ENCODE assay signal across 9 mouse cellular contexts in the genomic region with DNA sequence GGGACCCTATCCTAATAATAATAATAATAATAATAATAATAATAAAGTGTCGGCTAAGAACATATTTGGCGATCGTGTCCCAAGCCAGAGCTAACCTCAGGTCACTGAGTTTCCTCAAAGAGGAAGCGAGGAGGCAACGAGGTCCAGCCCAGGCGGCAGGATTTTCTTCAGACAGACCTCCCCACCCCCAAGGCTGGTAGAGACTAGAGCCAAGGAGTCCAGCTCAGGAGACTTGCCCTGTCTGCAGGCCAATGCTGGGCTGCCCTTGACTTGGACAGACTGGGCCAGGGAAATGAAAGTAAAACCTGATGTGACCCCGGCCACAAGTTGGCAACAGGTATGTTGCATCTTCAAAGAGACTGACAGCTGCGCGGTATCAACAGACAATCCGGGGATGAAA. TPM values are rescaled to one million over a fixed set of nuclear protein-coding genes. Genes with fewer than 3 reads are reported as not detected.
DNase-seq lines count a peak whose midpoint lies in the region; ATAC-seq and TF ChIP-seq lines count a peak whose summit lies in the region.
"Had no signal": no experiment of that assay in that cellular context is flagged by ENCODE, and none has a peak within 500 bp of the region (broad histone marks: within the 10 kb centered on the region; RNA-seq: fewer than 3 reads in every experiment).

No protein-coding gene starts in this region.

- ATAC-seq in forebrain, embryonic 15.5 days (replicated peaks) = no peak
- no peak for ATAC-seq in kidney, embryonic 15.5 days (replicated peaks; ENCODE audit: low FRiP score)
- no peak for ATAC-seq in intestine, postnatal 0 days

- H3K9ac ChIP-seq in forebrain, embryonic 15.5 days (replicated peaks) = no peak overlapping the region
- H3K9ac ChIP-seq in kidney, embryonic 15.5 days = no peak overlapping the region
- H3K9ac ChIP-seq in intestine, postnatal 0 days (ENCODE audit: low read depth, low read length) = no peak overlapping the region

- H3K4me3 ChIP-seq in forebrain, embryonic 10.5 days = peak overlapping the region; percentile 29; the same call in 1 of the 2 replicates
- no peak overlapping the region for H3K4me3 ChIP-seq in forebrain, embryonic 15.5 days
- H3K4me3 ChIP-seq in kidney, embryonic 15.5 days (replicated peaks) = peak overlapping the region; percentile 50
- H3K4me3 ChIP-seq in intestine, postnatal 0 days (ENCODE audit: low read depth, low read length) = peak overlapping the region; percentile 53; the same call in 1 of the 2 replicates

- no peak for DNase-seq in forebrain, embryonic 10.5 days (ENCODE audit: extremely low spot score, low spot score)
- DNase-seq in kidney, adult 9 months = no peak
- DNase-seq in A20 (ENCODE audit: low read depth, low spot score) = peak; percentile 58
- DNase-seq in left cerebral cortex, adult 8-10 months (ENCODE audit: low spot score in 2 of 2) = no peak
- DNase-seq in adrenal gland, postnatal 4 days (ENCODE audit: low spot score in 2 of 2) = no peak

- no peaks in the 10 kb centered on the region for H3K36me3 ChIP-seq in forebrain, embryonic 10.5 days (replicated peaks)
- no peaks in the 10 kb centered on the region for H3K36me3 ChIP-seq in forebrain, embryonic 15.5 days
- H3K36me3 ChIP-seq in kidney, embryonic 15.5 days = no peaks in the 10 kb centered on the region
- H3K36me3 ChIP-seq in intestine, postnatal 0 days (ENCODE audit: control insufficient read depth, insufficient read depth) = no peaks in the 10 kb centered on the region

- no peak overlapping the region for H3K27ac ChIP-seq in forebrain, embryonic 10.5 days
- no peak overlapping the region for H3K27ac ChIP-seq in forebrain, embryonic 15.5 days (replicated peaks)
- no peak overlapping the region for H3K27ac ChIP-seq in kidney, embryonic 15.5 days
- no peak overlapping the region for H3K27ac ChIP-seq in intestine, postnatal 0 days (ENCODE audit: low read depth, low read length)

- no peak overlapping the region for H3K4me2 ChIP-seq in forebrain, embryonic 15.5 days (replicated peaks)
- peak overlapping the region; percentile 90 for H3K4me2 ChIP-seq in kidney, embryonic 15.5 days
- peak overlapping the region; percentile 96 for H3K4me2 ChIP-seq in intestine, postnatal 0 days (replicated peaks; ENCODE audit: low read depth)

- H3K4me1 ChIP-seq in forebrain, embryonic 10.5 days = peaks cover 48% of the 10 kb centered on the region
- peaks cover 38% of the 10 kb centered on the region for H3K4me1 ChIP-seq in forebrain, embryonic 15.5 days
- H3K4me1 ChIP-seq in kidney, embryonic 15.5 days = peaks cover 48% of the 10 kb centered on the region
- H3K4me1 ChIP-seq in intestine, postnatal 0 days (replicated peaks; ENCODE audit: control insufficient read depth, insufficient read depth, low read length) = peaks cover 22% of the 10 kb centered on the region; the same call in 1 of the 2 replicates

- no peaks in the 10 kb centered on the region for H3K9me3 ChIP-seq in forebrain, embryonic 10.5 days
- no peaks in the 10 kb centered on the region for H3K9me3 ChIP-seq in forebrain, embryonic 15.5 days
- H3K9me3 ChIP-seq in kidney, embryonic 15.5 days (replicated peaks) = no peaks in the 10 kb centered on the region
- H3K9me3 ChIP-seq in intestine, postnatal 0 days (ENCODE audit: control insufficient read depth) = no peaks in the 10 kb centered on the region

- no peak for TF ChIP-seq CTCF in intestine, postnatal 0 days (IDR thresholded peaks at IDR 0.05; ENCODE audit: low read depth)

- H3K27me3 ChIP-seq in forebrain, embryonic 10.5 days (ENCODE audit: poor library complexity, severe bottlenecking) = peaks cover 90% of the 10 kb centered on the region
- peaks cover 48% of the 10 kb centered on the region for H3K27me3 ChIP-seq in forebrain, embryonic 15.5 days
- peaks cover 66% of the 10 kb centered on the region for H3K27me3 ChIP-seq in kidney, embryonic 15.5 days
- peaks cover 16% of the 10 kb centered on the region; the same call in 1 of the 2 replicates for H3K27me3 ChIP-seq in intestine, postnatal 0 days (replicated peaks; ENCODE audit: control insufficient read depth, insufficient read depth, low read length)

- WGBS in forebrain, embryonic 10.5 days = 64% methylated on average over 10 of the region's 10 CpGs
- WGBS in forebrain, embryonic 15.5 days = 63% methylated on average over 10 of the region's 10 CpGs
- 62% methylated on average over 10 of the region's 10 CpGs for WGBS in kidney, embryonic 15.5 days
- 76% methylated on average over 10 of the region's 10 CpGs for WGBS in intestine, postnatal 0 days

RNA-seq across cellular contexts. Expression of a gene that starts 2.0 kb away (rescaled TPM):
- polyA plus RNA-seq in forebrain, embryonic 10.5 days (2016; fragmentation: Nextera tagmentation; extraction: Ambion mirVana) = 4.1 and 5.2 TPM in 2 replicates
- 3.7 and 5.3 TPM in 2 replicates for polyA plus RNA-seq in forebrain, embryonic 15.5 days (2015; fragmentation: Nextera tagmentation; extraction: Ambion mirVana)
- polyA plus RNA-seq in kidney, embryonic 15.5 days (2015; fragmentation: Nextera tagmentation; extraction: Ambion mirVana) = 9.9 and 12.5 TPM in 2 replicates
- 3.2 and 3.3 TPM in 2 replicates for polyA plus RNA-seq in intestine, postnatal 0 days (2015; fragmentation: Nextera tagmentation; extraction: Ambion mirVana)
- 1 to 10 TPM; 1.8 to 3.1 (median 2.5) TPM for total RNA-seq in left cerebral cortex, adult 8-10 months (2022)
- total RNA-seq in adrenal gland, postnatal 4 days (2021) = 10 to 100 TPM; 26.9 to 28.0 TPM
- total RNA-seq: common myeloid progenitor, adult 5-6 weeks had no signal

RNA-seq across cellular contexts. Expression of a gene that starts 10.8 kb away (rescaled TPM):
- 31.0 and 32.3 TPM in 2 replicates for polyA plus RNA-seq in forebrain, embryonic 10.5 days (2016; fragmentation: Nextera tagmentation; extraction: Ambion mirVana)
- 66.4 and 68.8 TPM in 2 replicates for polyA plus RNA-seq in forebrain, embryonic 15.5 days (2015; fragmentation: Nextera tagmentation; extraction: Ambion mirVana)
- polyA plus RNA-seq in kidney, embryonic 15.5 days (2015; fragmentation: Nextera tagmentation; extraction: Ambion mirVana) = 38.5 and 38.9 TPM in 2 replicates
- 17.9 and 19.3 TPM in 2 replicates for polyA plus RNA-seq in intestine, postnatal 0 days (2015; fragmentation: Nextera tagmentation; extraction: Ambion mirVana)
- 10 to 100 TPM; 49.2 to 62.5 (median 60.1) TPM for total RNA-seq in left cerebral cortex, adult 8-10 months (2022)
- 10 to 100 TPM; 73.6 to 76.2 TPM for total RNA-seq in adrenal gland, postnatal 4 days (2021)
